Mouse (Mus musculus): Measurements from ENCODE around the gene Atp11a. TPM values are rescaled to one million over a fixed set of nuclear protein-coding genes. Genes with fewer than 3 reads are reported as not detected.
A peak's percentile ranks its signal among the peaks of the same experiment; 100 is the strongest.

Gene Atp11a
- polyA plus RNA-seq, 1 experiment from 2014 or later = 9.1 TPM

DNA sequence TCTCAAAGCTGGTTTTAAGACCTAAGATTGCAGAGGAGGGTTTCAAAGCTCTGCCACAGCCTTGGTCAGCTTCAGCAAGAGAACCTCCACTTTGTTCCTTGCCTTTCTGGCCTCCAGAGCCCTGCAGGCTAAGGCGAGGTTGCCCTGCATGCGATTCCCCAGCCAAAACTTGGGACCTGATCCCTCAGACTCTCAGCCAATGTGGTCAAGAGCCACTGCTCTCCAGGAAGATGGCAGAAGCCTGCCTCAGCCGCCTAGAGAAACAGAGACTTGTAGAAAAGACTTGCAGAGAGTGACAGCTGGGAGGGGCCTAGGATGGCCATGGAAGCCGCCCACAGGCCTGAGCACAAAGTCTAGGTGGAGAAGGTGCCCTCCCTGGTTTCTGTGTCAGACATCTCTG is 118.2 kb downstream of the Atp11a start:
- WGBS = 70% methylated on average over 4 of the region's 4 CpGs
- Histone ChIP-seq H3K27ac (ENCODE audit: low read depth, low read length) (no peak overlapping the region), H3K4me3 (ENCODE audit: low read depth, low read length) (no peak overlapping the region), H3K4me1 (ENCODE audit: control insufficient read depth, insufficient read depth, low read length) (peaks cover 37% of the 10 kb centered on the region), H3K4me2 (ENCODE audit: low read length) (peak overlapping the region; percentile 75), H3K9me3 (replicated peaks; ENCODE audit: control insufficient read depth, low read length) (no peaks in the 10 kb centered on the region), H3K9ac (ENCODE audit: low read length) (peak overlapping the region; percentile 76), H3K36me3 (ENCODE audit: control insufficient read depth, insufficient read depth, low read length) (peaks cover 7% of the 10 kb centered on the region; the same call in 1 of the 2 replicates), H3K27me3 (replicated peaks; ENCODE audit: control insufficient read depth, insufficient read depth, low read length) (no peaks in the 10 kb centered on the region)
- ATAC-seq (no peak), DNase-seq (ENCODE audit: low spot score) (no peak)

DNA sequence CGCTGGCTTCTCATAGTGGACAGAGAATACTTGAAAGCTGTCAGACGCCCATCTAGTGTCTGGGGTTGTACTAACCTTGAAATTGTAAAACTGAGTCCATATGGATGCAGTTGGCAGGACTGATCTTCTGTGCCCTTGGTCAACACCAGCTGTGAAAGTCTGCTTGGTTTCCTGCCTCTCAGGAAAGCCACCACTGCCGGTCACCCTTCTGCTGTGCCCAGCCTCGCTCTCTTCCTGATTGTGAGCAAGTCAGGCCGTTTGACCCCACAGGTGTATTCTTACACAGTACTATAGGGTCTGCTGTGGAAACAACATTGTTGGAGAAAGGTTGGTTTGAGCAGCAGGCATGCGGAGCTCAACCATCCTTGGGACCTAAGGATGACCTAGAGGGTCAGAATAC is 120.3 kb downstream of the Atp11a start:
- no peaks in the 10 kb centered on the region for H3K27me3 ChIP-seq (replicated peaks; ENCODE audit: control insufficient read depth, insufficient read depth, low read length)
- no peaks in the 10 kb centered on the region for H3K9me3 ChIP-seq (replicated peaks; ENCODE audit: control insufficient read depth, low read length)
- no peak overlapping the region for H3K9ac ChIP-seq (ENCODE audit: low read length)
- peaks cover 24% of the 10 kb centered on the region; the same call in 1 of the 2 replicates for H3K36me3 ChIP-seq (ENCODE audit: control insufficient read depth, insufficient read depth, low read length)
- no peak overlapping the region for H3K4me3 ChIP-seq (ENCODE audit: low read depth, low read length)
- H3K27ac ChIP-seq (ENCODE audit: low read depth, low read length) = no peak overlapping the region
- no peak for DNase-seq (ENCODE audit: low spot score)
- peaks cover 28% of the 10 kb centered on the region for H3K4me1 ChIP-seq (ENCODE audit: control insufficient read depth, insufficient read depth, low read length)
- WGBS = 89% methylated on average over 6 of the region's 6 CpGs
- no peak for ATAC-seq
- no peak overlapping the region for H3K4me2 ChIP-seq (ENCODE audit: low read length)

DNA sequence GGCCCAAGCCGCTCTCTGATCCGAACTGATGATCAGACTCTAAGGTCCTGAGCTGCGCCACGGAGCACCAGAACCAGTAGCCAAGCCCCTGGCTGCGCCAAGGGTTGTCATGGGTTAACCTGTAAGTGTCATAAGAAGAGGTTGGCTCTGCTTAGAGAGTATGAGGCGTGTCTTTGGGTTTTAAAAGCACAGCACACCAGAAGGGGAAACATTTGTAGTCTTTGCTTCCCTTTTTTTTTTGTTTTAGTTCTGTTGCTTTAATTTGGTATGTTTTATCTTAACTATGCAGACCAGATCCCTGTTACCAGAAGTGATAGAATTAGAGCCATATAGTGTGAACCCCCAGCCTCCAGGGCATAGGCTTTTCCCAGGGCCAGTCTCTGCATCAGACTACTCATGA is 123.3 kb downstream of the Atp11a start:
- WGBS = 95% methylated on average over 6 of the region's 6 CpGs
- Histone ChIP-seq H3K4me3 (ENCODE audit: low read depth, low read length) (no peak overlapping the region), H3K9me3 (replicated peaks; ENCODE audit: control insufficient read depth, low read length) (no peaks in the 10 kb centered on the region), H3K9ac (ENCODE audit: low read length) (no peak overlapping the region), H3K27ac (ENCODE audit: low read depth, low read length) (no peak overlapping the region), H3K4me2 (ENCODE audit: low read length) (no peak overlapping the region), H3K27me3 (replicated peaks; ENCODE audit: control insufficient read depth, insufficient read depth, low read length) (no peaks in the 10 kb centered on the region), H3K36me3 (ENCODE audit: control insufficient read depth, insufficient read depth, low read length) (peaks cover 47% of the 10 kb centered on the region), H3K4me1 (ENCODE audit: control insufficient read depth, insufficient read depth, low read length) (peaks cover 13% of the 10 kb centered on the region)
- no peak for ATAC-seq
- DNase-seq (ENCODE audit: low spot score) = no peak

DNA sequence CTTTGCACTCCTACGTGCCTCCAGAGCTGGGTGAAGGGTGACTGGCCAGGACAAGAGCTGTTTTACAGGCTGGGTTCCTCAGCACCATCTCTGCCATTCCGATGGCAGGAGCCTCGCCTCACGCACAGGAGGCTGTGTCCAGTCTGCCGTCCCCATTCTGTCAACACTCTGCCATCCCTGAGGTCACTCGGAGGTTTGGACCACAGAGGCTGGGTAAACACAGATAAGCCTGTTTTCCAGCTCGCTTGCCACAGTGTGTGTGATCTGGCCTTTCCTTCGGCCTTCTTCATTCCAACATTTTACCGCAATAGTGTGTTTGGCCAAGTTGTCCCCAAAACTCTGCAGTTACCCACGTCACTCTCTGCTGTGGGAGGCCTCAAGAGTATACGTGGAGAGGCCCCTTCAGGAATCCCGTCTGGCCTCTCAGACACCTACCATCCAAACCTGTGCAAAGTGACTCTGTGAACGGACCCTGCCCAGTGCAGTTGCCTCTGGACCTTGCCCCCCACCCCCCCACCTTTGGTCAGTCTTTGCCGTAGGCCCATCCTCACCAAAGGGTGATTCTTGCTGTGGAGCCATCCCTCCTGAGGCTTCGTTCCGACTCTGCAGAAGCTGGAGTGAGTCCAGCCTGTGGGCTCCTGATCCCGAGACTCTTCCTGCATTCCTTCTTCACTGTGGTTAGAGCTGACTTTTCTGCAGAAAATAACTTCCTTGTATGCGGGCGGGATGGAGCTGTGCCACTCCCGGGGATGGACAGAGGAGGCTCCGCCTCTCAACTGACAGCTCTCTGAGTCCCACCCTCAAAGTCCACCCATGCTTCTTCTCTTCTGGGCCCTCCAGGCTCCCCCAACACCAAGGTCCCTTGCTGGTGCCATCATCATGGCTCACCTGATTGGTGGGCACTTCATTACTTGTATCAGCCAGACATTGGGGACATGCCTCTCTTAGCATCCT is 126.5 kb downstream of the Atp11a start:
- H3K9ac ChIP-seq (ENCODE audit: low read length) = no peak overlapping the region
- no peak overlapping the region for H3K27ac ChIP-seq (ENCODE audit: low read depth, low read length)
- no peaks in the 10 kb centered on the region for H3K9me3 ChIP-seq (replicated peaks; ENCODE audit: control insufficient read depth, low read length)
- H3K36me3 ChIP-seq (ENCODE audit: control insufficient read depth, insufficient read depth, low read length) = peaks cover 60% of the 10 kb centered on the region
- ATAC-seq = no peak
- no peak overlapping the region for H3K4me3 ChIP-seq (ENCODE audit: low read depth, low read length)
- WGBS = 56% methylated on average over 21 of the region's 21 CpGs
- no peak overlapping the region for H3K4me2 ChIP-seq (ENCODE audit: low read length)
- H3K4me1 ChIP-seq (ENCODE audit: control insufficient read depth, insufficient read depth, low read length) = no peaks in the 10 kb centered on the region
- H3K27me3 ChIP-seq (replicated peaks; ENCODE audit: control insufficient read depth, insufficient read depth, low read length) = no peaks in the 10 kb centered on the region
- DNase-seq (ENCODE audit: low spot score) = no peak

DNA sequence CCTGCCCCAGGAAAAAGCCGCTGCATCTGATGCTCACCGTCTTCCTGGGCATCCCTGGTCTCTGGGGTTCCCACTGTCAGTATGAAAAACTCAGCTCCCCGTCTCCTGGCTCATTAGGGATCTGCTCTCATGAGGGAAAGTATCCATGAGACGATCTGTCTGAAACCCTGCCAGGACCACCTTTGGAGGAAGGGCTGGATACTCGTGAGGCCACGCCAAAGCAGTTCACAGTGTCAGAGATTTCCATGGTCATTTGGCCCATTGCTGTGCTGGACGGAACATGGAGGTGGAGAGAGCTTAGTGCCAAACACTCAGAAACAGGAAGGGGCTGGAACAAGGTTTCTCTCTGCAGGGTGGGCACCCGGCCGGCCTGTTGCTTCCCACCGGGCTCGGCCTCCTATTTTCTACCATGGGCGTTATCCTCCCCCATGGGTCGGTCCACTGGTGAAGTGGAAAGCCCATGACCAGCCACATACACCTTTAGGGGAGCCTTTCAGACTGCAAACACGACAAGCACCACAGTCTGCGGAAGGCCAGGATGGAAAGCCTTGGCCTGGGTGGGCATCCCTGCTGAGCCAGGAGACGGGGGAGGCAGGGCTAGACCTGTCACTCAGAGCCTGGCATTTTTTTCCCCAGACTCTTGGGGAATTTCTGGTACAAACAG is 131.1 kb downstream of the Atp11a start:
- WGBS = 82% methylated on average over 16 of the region's 16 CpGs
- peaks cover 63% of the 10 kb centered on the region for H3K36me3 ChIP-seq (ENCODE audit: control insufficient read depth, insufficient read depth, low read length)

DNA sequence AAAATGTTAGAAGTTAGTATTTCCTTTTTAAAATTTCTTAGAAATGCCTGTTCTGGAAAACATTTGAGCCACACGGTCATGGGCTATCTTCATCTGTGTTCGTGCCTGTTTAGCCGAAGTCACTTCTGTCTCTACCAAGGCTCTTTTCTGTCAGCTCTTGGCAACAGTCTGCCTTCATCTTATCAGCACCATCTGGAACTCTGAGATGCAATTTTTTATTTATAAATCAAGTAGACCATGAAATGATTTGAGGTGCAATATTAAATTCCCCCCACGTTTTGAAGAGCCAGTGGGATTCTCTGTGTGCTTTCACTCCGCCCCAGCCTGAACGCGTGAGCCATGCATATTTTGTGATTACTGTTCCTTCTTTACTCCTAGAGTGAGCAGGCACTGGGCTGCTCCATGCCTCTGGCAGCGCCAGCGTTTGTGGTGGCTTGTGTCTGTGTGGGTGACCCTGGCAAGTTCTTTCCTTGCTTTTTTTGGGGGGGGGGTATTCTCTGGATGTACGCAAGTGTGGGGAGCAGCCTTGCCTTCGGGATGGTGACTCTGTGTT is 132.3 kb downstream of the Atp11a start:
- no peak overlapping the region for H3K4me3 ChIP-seq (ENCODE audit: low read depth, low read length)
- ATAC-seq (peak; percentile 68; the same call in 1 of the 2 replicates), DNase-seq (ENCODE audit: low spot score) (peak; percentile 56)
- no peaks in the 10 kb centered on the region for H3K4me1 ChIP-seq (ENCODE audit: control insufficient read depth, insufficient read depth, low read length)
- H3K9ac ChIP-seq (ENCODE audit: low read length) = no peak overlapping the region
- no peaks in the 10 kb centered on the region for H3K27me3 ChIP-seq (replicated peaks; ENCODE audit: control insufficient read depth, insufficient read depth, low read length)
- H3K9me3 ChIP-seq (replicated peaks; ENCODE audit: control insufficient read depth, low read length) = no peaks in the 10 kb centered on the region
- peak overlapping the region; percentile 17; the same call in 1 of the 2 replicates for H3K27ac ChIP-seq (ENCODE audit: low read depth, low read length)
- peaks cover 53% of the 10 kb centered on the region for H3K36me3 ChIP-seq (ENCODE audit: control insufficient read depth, insufficient read depth, low read length)
- WGBS = 71% methylated on average over 11 of the region's 11 CpGs
- H3K4me2 ChIP-seq (ENCODE audit: low read length) = no peak overlapping the region

More for the DNA sequence above, 131.1 kb downstream of the Atp11a start:
- H3K27me3 ChIP-seq (replicated peaks; ENCODE audit: control insufficient read depth, insufficient read depth, low read length) = no peaks in the 10 kb centered on the region
- H3K27ac ChIP-seq (ENCODE audit: low read depth, low read length) = no peak overlapping the region
- no peak overlapping the region for H3K9ac ChIP-seq (ENCODE audit: low read length)
- H3K4me2 ChIP-seq (ENCODE audit: low read length) = no peak overlapping the region
- H3K9me3 ChIP-seq (replicated peaks; ENCODE audit: control insufficient read depth, low read length) = no peaks in the 10 kb centered on the region
- ATAC-seq = no peak
- no peak overlapping the region for H3K4me3 ChIP-seq (ENCODE audit: low read depth, low read length)
- no peaks in the 10 kb centered on the region for H3K4me1 ChIP-seq (ENCODE audit: control insufficient read depth, insufficient read depth, low read length)
- DNase-seq (ENCODE audit: low spot score) = no peak

DNA sequence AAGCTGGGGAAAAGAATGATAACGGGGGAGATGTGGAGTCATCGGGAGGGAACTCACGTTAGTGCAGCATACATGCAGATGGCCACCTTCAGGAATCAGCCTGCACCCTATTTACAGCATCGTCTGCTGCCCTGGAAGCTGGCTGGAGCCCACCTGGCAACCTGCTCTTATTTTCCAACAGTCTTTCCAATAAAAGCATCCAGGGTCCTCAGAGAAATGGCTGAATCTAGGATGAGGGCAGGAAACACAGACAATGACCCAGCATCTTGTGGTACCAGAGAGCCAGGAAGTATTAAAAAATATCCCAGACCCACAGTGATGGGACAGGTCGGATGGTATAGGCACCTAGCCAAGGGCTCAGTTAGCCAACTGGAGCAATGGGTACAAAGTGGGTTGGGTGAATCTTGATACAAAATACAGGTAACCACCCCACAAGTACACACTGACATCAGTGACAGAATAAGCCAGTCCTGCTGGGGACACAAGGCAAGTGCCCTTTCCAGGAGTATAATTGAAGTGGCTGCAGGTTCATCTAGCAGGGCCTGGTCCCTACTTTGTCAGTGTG is 136.2 kb downstream of the Atp11a start:
- Histone ChIP-seq H3K4me1 (ENCODE audit: control insufficient read depth, insufficient read depth, low read length) (no peaks in the 10 kb centered on the region), H3K4me3 (ENCODE audit: low read depth, low read length) (no peak overlapping the region), H3K9ac (ENCODE audit: low read length) (no peak overlapping the region), H3K36me3 (ENCODE audit: control insufficient read depth, insufficient read depth, low read length) (peaks cover 30% of the 10 kb centered on the region), H3K4me2 (ENCODE audit: low read length) (no peak overlapping the region), H3K27ac (ENCODE audit: low read depth, low read length) (no peak overlapping the region), H3K9me3 (replicated peaks; ENCODE audit: control insufficient read depth, low read length) (no peaks in the 10 kb centered on the region), H3K27me3 (replicated peaks; ENCODE audit: control insufficient read depth, insufficient read depth, low read length) (no peaks in the 10 kb centered on the region)
- 86% methylated on average over 5 of the region's 5 CpGs for WGBS
- DNase-seq (ENCODE audit: low spot score) (no peak), ATAC-seq (no peak)

DNA sequence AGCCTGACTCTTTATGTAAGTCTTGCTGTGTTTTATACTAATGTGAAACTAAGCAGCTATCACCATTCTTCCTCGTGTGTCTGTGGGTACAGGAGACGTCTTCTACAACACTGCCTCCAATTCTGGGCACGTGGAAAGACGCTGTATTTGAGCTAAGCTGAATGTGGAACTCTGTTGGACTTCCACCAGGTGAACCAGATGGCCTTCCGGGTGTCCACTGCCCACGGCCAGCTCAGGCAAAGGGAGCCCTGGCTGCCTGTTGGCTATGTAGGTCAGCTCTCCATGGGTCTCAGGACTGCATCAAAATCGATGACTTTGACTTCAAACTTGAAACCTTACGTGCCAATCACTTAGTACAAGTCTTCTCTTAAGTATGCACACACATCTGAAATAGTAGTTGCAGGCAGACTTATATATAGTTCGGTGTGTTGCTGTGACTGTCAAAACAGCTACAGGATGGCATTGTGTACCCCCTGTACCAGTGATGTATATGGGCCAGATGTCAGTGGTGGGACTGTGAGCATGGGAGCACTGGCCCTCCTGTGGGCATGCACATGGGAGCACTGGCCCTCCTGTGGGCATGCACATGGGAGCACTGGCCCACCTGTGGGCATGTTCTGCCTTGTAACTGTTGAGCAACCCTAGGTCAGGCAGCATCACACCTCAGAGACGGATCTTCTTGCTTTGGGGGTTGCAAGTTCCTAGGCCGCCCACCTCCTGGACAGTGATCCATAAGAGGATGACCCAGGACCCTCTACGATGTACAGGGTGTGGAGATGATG is 137.2 kb downstream of the Atp11a start:
- Histone ChIP-seq H3K36me3 (ENCODE audit: control insufficient read depth, insufficient read depth, low read length) (peaks cover 30% of the 10 kb centered on the region), H3K4me2 (ENCODE audit: low read length) (no peak overlapping the region), H3K27me3 (replicated peaks; ENCODE audit: control insufficient read depth, insufficient read depth, low read length) (no peaks in the 10 kb centered on the region), H3K9ac (ENCODE audit: low read length) (no peak overlapping the region), H3K27ac (ENCODE audit: low read depth, low read length) (no peak overlapping the region), H3K4me1 (ENCODE audit: control insufficient read depth, insufficient read depth, low read length) (no peaks in the 10 kb centered on the region), H3K4me3 (ENCODE audit: low read depth, low read length) (no peak overlapping the region), H3K9me3 (replicated peaks; ENCODE audit: control insufficient read depth, low read length) (no peaks in the 10 kb centered on the region)
- 91% methylated on average over 12 of the region's 12 CpGs for WGBS
- no peak for ATAC-seq
- DNase-seq (ENCODE audit: low spot score) = no peak
